Mouse (Mus musculus) ES-E14 (cell line): ENCODE results near the gene Slc25a47. TPM values are rescaled to one million over a fixed set of nuclear protein-coding genes. Genes with fewer than 3 reads are reported as not detected.

ENCODE experiments used
- DNase-seq: peaks from one replicate; pipeline ENCODE4 v3.0.0-alpha.2; 2013; ENCODE audit warnings: low read depth, low spot score
- H3K27ac ChIP-seq: 2 replicates; pipeline ENCODE4 v1.5.1; 2012; ENCODE audit warnings: low read depth, mild to moderate bottlenecking, low read length, moderate library complexity, mixed read lengths; ENCODE audit not compliant: poor library complexity, insufficient read depth, severe bottlenecking
- H3K36me3 ChIP-seq: 2 replicates; pipeline ENCODE4 v1.6.1; 2012; ENCODE audit warnings: mild to moderate bottlenecking, low read length, moderate library complexity, mixed read lengths; ENCODE audit not compliant: control insufficient read depth, poor library complexity, insufficient read depth, severe bottlenecking
- H3K4me1 ChIP-seq, 2 experiments: fragments of 150-350 bp in 1 of 2; sonication (generic) in 1 of 2; 2 replicates each; pipeline ENCODE4 v1.6.1; 2012; ENCODE audit warnings: low read length in 2 of 2, mild to moderate bottlenecking in 1 of 2, mixed read lengths in 1 of 2; ENCODE audit not compliant: control insufficient read depth in 2 of 2, insufficient read depth in 2 of 2, poor library complexity in 1 of 2
- H3K4me3 ChIP-seq, 2 experiments: fragments of 150-350 bp in 1 of 2; sonication (generic) in 1 of 2; 2 replicates each; pipeline ENCODE4 v1.5.1; 2012; ENCODE audit warnings: low read length in 2 of 2, low read depth in 1 of 2, mild to moderate bottlenecking in 1 of 2, mixed read lengths in 1 of 2; ENCODE audit not compliant: insufficient read depth in 1 of 2, poor library complexity in 1 of 2, severe bottlenecking in 1 of 2
- H3K9ac ChIP-seq: 2 replicates; pipeline ENCODE4 v1.6.1; 2012; ENCODE audit warnings: low read depth, mild to moderate bottlenecking, low read length, mixed read lengths; ENCODE audit not compliant: poor library complexity, insufficient read depth, severe bottlenecking
- H3K9me3 ChIP-seq: fragments of 150-350 bp; sonication (generic); 2 replicates; pipeline ENCODE4 v1.6.1; 2012; ENCODE audit warnings: low read depth, mild to moderate bottlenecking, low read length; ENCODE audit not compliant: control insufficient read depth, insufficient read depth
- CHD2 ChIP-seq: IDR thresholded peaks from 2 replicates; pipeline ENCODE4 v1.6.1; 2014; ENCODE audit warnings: mild to moderate bottlenecking, low read depth, low read length, inconsistent platforms
- HCFC1 ChIP-seq: IDR thresholded peaks from 2 replicates; pipeline ENCODE4 v1.6.1; 2012; ENCODE audit warnings: low read length, inconsistent platforms, borderline replicate concordance; ENCODE audit not compliant: insufficient read depth
- MAFK ChIP-seq: IDR thresholded peaks from 2 replicates; pipeline ENCODE4 v1.6.1; 2014; ENCODE audit warnings: mild to moderate bottlenecking, low read depth, low read length, inconsistent platforms; ENCODE audit not compliant: insufficient read depth
- ZC3H11A ChIP-seq: IDR thresholded peaks from 2 replicates; pipeline ENCODE4 v1.6.1; 2012; ENCODE audit warnings: low read depth, mild to moderate bottlenecking, inconsistent platforms, low read length, borderline replicate concordance
- ZNF384 ChIP-seq: IDR thresholded peaks from 2 replicates; pipeline ENCODE4 v1.6.1; 2012; ENCODE audit warnings: low read depth, low read length, inconsistent platforms
- in situ Hi-C, 2 experiments: fragments of 600-800 bp; cut with MboI; formaldehyde crosslinking; loops; one replicate each; pipeline ENCODE4 v1.15.1; 2025; ENCODE audit warnings: low sequenced_read_pairs in 2 of 2, inconsistent platforms in 1 of 2; ENCODE audit not compliant: unreplicated experiment in 2 of 2
- total RNA-seq: library from RNA; depleted of rRNA; stranded (reverse); fragments of 300-350 nt; gene quantifications from 2 replicates; pipeline ENCODE4 v1.2.3, GENCODE M21; 2012

Slc25a47 gene
- total RNA-seq, 1 experiment = 8.1 TPM

GRCm38 (mm10) chr12:108834337-108834736 is 1.5 kb upstream of the Slc25a47 start:
- Histone ChIP-seq H3K4me1 (peaks cover 0 to 3% of the 10 kb centered on the region in 2 experiments; a peak in 1 of 4 replicates), H3K9ac (no peak overlapping the region), H3K36me3 (peaks cover 2% of the 10 kb centered on the region; the same call in 1 of the 2 replicates), H3K27ac (no peak overlapping the region), H3K4me3 (no peak overlapping the region), H3K9me3 (no peaks in the 10 kb centered on the region)
- DNase-seq = no peak
- TF ChIP-seq ZNF384 (no peak), HCFC1 (no peak), MAFK (no peak), ZC3H11A (no peak), CHD2 (no peak)
- in situ Hi-C loops = no loop called here

GRCm38 (mm10) chr12:108834786-108835185 is 1.1 kb upstream of the Slc25a47 start:
- Histone ChIP-seq H3K4me3 (no peak overlapping the region), H3K4me1 (peaks cover 0 to 3% of the 10 kb centered on the region in 2 experiments; a peak in 1 of 4 replicates), H3K9me3 (no peaks in the 10 kb centered on the region), H3K27ac (no peak overlapping the region), H3K36me3 (peaks cover 2% of the 10 kb centered on the region; the same call in 1 of the 2 replicates), H3K9ac (no peak overlapping the region)
- in situ Hi-C loops = no loop called here
- no peak for DNase-seq
- TF ChIP-seq CHD2 (no peak), HCFC1 (no peak), ZC3H11A (no peak), ZNF384 (no peak), MAFK (no peak)

- Histone ChIP-seq H3K4me1 (peaks cover 0 to 3% of the 10 kb centered on the region in 2 experiments; a peak in 1 of 4 replicates), H3K36me3 (peaks cover 2% of the 10 kb centered on the region; the same call in 1 of the 2 replicates), H3K9me3 (no peaks in the 10 kb centered on the region), H3K9ac (peak overlapping the region; percentile 63), H3K4me3 (peak overlapping the region; percentile 70 to 73), H3K27ac (no peak overlapping the region)
- DNase-seq = no peak
- no peak for TF ChIP-seq HCFC1
- no peak for TF ChIP-seq MAFK
- no peak for TF ChIP-seq CHD2
- TF ChIP-seq ZNF384 = no peak
- TF ChIP-seq ZC3H11A = no peak
- in situ Hi-C loops = no loop called here
Observed at GRCm38 (mm10) chr12:108835208-108835839, 522 bp upstream of the Slc25a47 start.

- Histone ChIP-seq H3K9me3 (no peaks in the 10 kb centered on the region), H3K9ac (peak overlapping the region; percentile 76), H3K4me3 (peak overlapping the region; percentile 57 to 66), H3K36me3 (peaks cover 2% of the 10 kb centered on the region; the same call in 1 of the 2 replicates), H3K27ac (no peak overlapping the region), H3K4me1 (peaks cover 0 to 3% of the 10 kb centered on the region in 2 experiments; a peak in 1 of 4 replicates)
- DNase-seq = no peak
- in situ Hi-C loops = no loop called here
- TF ChIP-seq ZNF384 (no peak), HCFC1 (no peak), CHD2 (no peak), ZC3H11A (no peak), MAFK (no peak)
Observed at GRCm38 (mm10) chr12:108836722-108837121, 876 bp downstream of the Slc25a47 start.
